Mouse (Mus musculus) thymus, adult 18-20 months (tissue): ENCODE data around the gene Gm11096.

Experiments
- DNase-seq, 2 experiments: peaks; one replicate each; pipeline ENCODE4 v3.0.0; 2022; ENCODE audit warnings: mixed read lengths in 2 of 2

Gm11096 gene

DNA sequence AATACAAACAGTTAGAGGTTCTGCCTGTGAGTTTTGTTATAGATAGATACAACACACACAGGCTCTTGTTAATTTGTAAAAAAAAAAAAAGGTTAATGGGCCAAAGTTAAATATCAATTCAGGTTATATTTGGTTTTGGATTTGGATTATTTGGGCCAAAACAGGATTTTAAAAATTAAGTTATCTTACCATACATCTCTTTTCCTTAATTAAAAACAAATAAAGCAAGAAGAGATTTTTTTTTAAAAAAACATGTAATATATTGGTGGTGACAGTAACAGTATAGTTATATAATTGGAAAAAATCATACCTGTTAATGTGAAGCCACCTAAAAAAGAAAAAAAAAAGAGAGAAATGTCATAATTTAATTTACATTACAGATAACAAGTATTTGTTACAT is at the start of gene Gm11096:
TSS of gene Gm11096 (plus strand) at position 301 of the 400 bp plus-strand sequence.
- no peak for DNase-seq

DNA sequence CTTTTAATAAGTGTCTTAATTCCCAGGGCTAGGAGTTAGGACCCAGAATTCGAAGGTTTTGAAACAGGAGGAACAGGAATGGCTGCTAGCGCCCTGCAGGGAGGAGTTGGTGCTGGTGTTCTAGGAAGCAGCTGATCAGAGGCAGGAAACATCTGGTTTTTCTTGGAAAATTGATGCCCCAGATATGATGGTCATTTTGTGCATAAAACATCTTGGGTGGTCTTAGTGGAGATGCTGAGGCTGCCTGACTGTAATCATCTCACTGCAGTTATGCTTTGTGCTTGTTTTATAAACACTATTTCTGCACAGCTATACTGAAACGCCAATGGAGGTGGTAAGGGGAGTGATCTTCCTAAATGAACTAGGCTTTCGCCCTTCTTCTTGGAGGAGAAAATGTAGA is 48.5 kb upstream of the Gm11096 start:
- DNase-seq = no peak

DNA sequence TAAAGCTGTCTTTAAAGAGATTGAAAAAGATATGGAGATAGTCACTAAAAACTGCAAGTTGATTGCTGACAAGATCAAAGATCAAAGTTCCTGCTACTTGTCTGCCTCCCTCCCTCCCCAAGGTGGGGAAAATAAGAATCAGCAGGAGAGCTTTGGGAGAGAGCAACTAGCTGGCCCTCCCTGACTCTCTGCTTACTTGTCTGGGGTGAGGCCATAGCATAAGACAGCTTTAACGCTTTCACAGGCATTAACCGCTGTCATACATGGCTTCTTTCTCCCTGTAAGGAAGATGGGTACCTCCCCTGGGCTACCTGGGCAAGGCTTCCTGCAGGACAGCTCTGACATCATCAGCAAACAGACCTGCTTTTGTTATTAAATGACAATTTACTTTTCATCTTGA is 47.4 kb upstream of the Gm11096 start:
- DNase-seq = no peak

DNA sequence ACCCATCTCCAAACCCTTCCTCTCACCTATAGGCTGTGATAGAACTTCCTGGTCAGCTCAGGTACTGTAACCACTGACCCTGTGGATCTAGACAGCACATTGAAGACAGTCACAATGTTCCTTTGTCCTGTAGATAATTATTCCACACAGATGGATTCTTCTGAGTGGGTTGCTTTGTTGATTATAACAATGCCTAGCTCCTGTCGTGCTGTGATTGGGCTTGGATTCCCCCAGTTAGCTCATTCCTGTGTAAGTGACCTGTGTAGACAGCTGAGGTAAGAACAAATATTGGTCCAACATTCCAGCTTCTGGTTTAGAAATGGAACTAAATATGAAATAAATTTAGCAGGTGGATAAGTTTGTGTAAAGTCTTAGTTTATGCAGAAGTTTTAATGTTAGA is 44.1 kb upstream of the Gm11096 start:
- DNase-seq = no peak

DNA sequence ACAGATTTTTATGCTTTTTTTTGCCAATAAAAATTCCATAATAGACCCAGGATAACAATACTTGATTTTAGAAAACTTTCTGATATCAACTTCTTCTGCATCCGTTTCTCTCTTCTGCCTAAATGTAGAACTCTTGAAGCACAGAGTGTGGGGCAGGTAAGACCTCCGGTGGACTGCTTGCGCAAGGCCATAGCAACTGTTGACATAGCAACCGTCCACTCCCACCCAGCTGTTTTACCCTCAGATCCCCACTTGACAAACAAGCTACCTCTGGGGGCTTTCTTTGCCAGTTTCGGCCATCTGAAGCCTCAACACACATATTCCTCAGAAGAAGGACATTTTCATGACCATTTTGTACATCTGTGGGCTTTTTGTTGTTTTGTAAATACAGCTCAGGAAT is 41.2 kb upstream of the Gm11096 start:
- DNase-seq = no peak

DNA sequence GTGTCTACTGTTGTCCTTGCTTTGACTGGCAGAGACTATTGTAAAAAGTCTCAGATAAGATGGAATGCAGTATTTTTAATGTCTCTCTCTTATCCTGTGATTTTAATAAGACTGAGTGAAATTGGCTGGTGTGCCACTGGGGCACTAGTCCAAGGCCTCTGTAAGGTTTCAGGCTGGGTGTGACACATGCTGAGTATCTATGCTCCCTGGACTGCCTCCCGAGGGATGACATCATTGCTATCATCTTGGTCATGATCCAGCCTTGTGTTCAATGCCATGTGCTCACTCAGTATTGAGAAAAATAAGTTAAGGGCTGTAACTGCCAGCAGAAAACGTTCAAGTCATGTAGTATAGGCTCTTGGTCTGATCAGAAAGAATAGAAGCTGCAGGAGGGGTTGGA is 38.9 kb upstream of the Gm11096 start:
- DNase-seq = no peak

DNA sequence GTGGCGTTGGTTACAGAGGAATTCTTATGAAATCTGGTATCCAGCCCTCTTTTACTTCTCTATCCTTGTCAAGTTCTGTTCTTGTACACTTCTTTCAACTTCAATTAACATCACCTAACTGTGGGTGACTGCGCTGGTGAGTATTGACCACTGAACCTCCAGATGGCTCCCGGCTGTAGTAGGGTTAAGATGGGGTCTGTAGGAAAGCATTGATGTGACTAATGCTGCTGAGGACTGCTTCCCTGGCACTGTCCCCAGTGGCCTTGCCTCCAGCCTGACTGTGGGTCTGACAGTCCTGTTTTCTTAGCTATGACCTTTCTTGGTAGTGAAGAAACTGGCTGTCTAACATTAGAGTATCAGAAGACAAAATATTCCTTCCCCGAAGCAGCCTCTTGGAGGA is 38.4 kb upstream of the Gm11096 start:
- no peak for DNase-seq

DNA sequence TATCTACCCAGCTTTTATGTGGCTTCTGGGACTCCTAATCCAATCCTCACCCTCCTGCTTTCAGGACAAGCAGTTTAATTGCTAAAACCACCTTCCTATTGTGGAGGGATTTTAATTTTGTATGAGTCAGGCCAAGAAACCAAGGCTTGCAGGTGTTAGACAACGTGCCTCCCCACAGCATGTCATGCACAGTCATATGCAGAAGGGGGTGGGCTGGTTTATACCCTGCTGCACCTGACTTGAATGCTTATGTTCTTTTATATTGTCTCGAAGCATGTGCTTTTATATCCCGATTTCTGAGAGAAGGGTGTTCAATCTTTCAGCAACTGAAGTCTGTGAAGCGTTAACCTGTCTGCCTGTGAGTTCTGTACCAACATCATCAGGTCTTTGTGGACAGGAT is 37.3 kb upstream of the Gm11096 start:
- no peak for DNase-seq

DNA sequence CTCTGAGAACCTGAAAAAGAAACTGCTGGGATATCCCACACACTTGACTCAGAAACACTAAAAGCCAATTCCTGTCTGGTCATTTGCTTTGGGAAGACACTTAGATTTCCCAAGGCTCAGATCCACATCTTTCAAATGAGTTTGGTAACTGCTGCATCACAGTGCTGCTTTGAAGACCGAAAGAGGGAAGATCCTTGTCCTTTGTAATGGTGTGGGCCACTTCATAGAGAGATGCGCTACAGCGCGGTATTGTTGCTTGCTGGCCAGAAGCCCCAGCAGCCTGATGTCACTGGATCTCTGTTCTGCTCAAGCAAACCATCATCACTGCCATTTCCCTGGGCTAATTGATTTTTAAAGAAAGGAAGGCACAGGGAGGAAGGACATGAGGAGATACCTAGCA is 28.8 kb upstream of the Gm11096 start:
- DNase-seq = no peak

DNA sequence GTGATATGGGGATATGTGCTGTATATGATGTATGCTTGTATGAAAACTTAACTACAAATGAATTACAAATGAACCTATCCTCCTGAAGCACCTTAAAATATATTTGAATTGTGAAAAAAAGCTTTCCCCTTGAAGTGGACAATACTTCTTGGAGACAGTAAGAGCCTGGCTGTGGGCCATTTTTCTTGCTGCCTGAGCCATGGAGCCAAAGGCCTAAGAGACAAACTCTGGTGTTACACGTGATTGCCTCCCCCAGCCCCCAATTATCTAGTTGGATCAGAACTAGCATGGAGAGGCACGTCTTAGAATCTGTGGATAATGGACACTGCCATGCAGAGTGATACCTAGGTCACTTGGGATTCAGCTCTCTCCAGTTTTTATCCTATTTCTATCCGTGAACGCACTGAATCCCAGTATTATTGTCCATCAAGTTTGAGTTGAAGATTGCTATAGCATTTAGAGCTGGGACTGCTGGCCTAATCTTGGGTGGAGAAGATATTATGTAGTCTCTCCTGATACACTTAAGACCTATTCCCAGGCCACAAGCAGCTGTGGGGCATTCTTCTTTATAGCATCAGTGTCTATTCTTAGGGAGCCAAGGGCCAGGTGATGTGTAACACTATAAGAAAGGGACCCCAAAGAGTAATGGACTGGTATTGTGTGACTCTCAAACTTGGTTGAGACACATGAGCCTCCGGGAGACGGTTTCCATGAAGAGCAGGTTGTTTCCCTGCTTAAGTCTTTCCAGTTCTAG is 25.0 kb upstream of the Gm11096 start:
- no peak for DNase-seq

DNA sequence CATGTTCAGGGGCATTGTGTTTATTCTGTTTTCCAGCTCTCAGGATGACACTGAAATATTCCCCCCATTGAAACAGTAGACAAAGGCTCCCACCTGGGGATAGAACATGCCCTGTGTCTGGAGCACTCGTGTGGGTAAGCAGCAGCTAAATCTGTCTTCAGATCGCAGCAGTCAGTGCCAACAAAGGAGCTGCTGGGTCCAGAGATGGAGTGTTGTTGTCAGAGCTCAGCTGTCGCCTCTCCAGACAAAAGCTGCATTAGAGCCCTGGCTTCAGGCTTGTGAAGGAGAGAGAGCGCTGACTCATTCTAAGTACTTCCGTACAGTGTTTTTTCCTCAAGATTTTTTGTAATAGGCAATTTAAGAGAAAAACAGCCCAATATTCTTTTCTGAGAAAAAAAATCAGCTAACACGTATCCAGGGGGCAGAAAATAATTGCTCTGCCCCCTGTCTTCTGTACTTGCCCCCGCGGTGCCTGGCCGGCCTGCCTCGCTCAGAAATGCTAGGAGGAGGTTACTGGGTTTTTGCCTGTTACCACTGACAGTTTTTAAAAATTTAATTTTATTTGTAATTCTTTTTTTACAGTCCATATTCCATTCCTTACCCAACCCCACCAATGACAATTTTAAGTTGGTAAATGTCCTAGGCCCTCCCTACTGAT is 21.6 kb upstream of the Gm11096 start:
- DNase-seq = no peak

DNA sequence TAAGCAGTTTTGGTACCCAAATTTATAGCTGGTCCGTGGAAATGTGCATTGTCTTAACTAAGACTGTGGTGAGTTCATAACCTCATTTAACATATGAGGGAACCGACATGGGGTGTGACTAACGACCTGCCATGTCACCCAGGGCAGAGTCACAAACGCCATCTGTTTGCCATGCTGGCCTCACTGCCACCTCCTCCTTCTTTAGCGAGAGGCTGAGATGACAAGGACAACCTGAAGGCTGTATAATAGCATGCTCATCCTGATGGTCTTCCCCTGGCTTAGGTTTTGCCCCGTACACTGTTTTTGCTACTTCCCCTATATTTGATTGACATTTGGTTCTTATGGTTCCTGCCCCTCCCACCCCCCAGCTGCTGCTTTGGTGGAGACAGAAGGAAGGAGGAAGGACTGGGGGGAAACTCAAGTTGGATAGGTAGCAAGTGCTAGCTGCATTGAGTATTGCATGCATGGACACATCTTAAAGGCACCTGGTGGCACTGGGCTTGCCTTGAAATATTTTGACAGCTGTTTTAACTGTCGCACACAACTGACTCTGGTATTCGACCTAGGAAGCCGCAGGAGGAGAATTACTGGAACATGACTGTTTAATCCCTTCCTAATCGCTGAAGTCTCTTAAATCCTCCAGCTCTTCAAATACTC is 17.2 kb upstream of the Gm11096 start:
- DNase-seq = no peak

DNA sequence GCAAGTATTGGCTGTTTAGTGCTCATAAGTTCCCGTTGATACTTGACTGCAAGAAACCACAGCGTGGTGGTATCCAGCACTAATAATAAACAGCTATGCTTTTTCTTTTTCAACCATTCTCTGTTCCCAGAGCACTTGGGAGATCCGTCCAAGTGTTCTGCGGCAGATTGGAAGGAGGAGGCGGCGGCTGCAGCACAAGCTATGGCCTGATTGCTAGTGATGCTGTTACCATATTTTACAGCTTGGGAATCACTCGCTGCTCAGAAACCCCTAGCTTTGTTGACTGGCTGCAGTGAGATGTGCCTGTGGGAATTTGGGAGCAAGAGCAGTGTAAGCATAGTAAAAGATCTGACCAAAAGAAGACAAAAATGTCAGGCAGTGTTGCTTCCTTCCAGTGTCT is 14.3 kb upstream of the Gm11096 start:
- DNase-seq = no peak

DNA sequence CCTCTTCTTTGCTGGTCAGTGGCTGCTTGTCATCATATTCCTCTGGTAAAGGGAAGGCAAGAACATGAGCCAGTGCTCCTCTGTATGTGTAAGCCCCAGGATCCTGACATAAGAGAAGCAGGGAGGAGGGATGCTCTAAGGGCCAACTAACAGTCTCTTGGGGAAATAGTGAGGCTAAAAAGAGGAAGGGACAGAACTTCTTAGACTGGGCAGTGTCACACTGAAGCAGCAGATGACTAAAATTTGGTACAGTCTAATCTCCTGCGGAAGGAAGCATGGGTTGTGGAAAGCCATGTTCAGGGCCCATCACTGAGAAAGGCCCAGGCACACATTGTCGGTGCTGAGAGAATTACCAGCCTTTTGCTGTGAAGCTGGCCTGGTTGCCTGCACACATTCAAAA is 8.8 kb upstream of the Gm11096 start:
- DNase-seq = no peak

DNA sequence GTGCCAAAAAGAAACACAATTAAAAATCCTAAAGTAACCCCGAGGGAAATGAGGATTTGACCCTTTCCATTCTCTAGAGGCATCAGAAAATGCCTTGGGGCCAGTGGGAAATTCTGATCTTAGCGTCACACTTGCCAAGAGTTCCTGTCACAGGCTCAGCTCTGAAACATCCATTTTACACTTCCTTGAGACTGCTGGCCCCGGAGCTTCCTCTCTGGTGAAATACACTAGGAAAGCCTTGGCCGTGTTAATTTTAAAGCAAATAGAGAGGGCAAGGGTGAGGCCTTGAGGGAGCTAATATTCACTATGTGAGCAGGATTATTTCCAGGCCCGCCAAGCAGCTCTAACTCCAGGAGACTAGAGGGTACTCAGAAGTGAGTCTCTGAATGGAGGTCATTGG is 8.4 kb upstream of the Gm11096 start:
- no peak for DNase-seq

DNA sequence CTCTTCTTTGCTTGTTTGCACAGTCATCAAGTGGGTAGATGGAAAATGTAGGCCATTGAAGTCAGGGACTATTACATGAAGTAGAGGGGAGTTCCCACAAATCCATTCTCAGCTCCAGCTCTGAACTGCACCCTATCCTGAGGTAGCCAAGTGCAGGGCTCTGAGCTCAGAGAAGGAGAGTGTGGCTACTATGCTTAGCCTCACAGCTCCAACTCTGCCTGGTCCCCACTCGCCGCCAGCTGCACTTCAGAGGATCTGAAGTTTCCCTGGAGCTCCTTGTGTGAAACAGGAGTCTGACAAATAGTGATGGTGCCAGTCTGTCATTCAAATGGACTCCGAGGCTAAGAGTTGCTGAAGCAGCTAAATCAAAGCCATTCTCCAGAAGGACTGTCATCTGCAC is 13.7 kb downstream of the Gm11096 start:
- DNase-seq = no peak

DNA sequence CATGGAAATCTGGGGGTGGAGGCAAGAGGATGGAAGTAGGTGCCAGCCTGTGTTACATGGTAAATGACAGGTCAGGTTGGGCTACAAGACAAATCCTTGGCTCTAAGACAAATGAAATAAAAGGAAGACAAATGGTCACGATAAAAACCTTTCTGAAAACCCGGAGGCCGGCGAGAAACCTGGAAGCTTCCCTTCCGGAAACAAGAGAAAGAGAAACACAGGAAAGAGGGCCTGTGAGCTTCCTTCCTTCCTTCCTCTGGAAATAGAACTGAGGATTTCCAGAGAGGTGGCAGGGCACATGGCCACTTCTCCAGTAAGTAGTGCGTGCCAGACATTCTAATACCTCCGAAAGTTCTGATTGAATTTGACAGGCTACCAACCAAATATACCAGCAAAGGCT is 14.4 kb downstream of the Gm11096 start:
- DNase-seq = no peak

DNA sequence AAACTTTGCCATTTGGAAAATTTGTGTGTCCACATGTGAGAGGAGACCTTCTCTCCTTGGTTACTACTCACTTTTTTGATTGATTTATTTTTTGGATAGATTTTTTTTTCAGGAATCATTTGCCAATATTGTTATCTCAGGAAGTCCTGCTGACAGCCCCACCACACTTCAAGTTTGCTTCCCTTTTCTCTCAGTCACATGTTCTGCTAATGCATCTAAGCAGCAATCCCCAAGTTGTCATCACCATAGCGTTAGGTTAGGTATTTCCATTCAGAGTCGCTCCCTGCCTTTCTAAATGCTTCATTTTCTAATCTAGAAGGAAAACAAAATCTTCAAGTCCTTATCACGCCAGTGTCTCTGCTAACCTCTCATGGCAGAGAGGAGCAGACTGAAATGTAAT is 17.8 kb downstream of the Gm11096 start:
- DNase-seq = no peak

DNA sequence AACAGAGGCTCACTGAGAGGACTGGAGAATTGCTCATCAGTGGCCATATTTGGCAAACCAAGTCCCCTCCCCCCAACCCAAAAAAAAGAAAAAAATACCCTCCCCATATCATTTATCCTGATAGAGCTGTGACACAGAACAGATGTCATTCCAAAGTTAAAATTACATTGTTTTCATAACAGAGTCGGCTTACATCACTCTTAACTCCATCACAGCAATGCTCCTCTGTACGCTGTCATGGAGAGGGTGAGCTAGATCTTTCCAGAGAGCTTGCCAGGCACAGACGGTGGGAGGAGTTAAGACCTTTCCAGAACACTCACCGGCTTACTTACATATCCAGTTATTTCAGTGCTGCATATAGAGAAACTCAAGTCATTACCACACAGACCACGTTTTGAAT is 27.4 kb downstream of the Gm11096 start:
- DNase-seq = no peak

DNA sequence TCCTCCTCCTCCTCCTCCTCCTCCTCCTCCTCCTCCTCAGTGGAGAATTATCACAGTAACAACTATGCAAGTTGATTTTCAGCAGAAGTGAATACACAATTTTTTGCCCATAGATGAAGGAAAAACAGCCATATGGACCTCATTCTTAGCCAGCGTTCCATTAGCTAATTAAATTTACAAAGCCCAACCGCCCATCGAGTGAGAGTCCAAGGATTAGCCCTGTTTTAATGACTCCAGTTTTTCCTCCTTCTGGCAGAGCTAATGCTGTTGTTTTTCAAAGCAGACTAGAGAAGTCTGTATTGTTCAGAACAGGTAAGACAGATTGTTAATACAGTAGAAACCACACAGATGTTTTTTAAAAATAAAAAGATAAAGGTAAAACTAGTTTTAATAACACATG is 31.8 kb downstream of the Gm11096 start:
- DNase-seq = no peak

DNA sequence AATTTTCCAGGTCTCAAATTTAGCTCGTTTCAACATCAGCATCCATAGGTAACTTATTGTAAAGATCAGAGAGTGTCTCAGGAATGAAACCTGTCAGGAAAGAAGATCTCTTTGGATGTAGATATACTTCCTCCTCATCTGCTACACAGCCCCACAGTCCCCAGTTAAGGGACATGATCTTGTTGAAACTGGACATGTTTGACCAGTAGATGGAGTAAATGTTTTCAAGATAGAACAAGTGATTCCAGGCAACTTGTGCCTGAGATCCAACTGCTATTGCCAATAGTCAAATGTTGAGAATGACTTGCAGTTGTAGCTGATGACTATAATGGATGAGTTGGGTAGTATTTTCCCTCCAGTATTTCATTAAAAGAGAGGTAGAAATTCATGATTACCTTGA is 35.9 kb downstream of the Gm11096 start:
- no peak for DNase-seq

DNA sequence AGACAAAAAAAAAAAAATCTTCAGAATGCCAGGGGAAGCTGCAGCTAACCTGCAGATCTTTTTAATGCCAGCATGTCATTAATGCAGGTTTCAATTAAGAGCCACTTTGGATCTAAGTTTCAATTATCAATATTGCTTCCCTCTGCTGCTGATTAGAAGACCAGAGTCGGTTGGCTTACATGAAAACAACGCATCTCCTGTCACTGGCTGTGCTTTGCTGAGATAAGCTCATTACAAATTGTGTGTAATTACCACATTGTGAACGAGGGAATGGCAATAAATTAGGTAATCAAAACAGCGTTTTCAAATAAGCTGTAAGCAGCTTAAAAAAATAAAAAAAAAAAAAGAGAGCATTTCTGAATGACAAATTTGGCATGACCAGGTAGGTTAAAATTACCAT is 38.2 kb downstream of the Gm11096 start:
- no peak for DNase-seq

DNA sequence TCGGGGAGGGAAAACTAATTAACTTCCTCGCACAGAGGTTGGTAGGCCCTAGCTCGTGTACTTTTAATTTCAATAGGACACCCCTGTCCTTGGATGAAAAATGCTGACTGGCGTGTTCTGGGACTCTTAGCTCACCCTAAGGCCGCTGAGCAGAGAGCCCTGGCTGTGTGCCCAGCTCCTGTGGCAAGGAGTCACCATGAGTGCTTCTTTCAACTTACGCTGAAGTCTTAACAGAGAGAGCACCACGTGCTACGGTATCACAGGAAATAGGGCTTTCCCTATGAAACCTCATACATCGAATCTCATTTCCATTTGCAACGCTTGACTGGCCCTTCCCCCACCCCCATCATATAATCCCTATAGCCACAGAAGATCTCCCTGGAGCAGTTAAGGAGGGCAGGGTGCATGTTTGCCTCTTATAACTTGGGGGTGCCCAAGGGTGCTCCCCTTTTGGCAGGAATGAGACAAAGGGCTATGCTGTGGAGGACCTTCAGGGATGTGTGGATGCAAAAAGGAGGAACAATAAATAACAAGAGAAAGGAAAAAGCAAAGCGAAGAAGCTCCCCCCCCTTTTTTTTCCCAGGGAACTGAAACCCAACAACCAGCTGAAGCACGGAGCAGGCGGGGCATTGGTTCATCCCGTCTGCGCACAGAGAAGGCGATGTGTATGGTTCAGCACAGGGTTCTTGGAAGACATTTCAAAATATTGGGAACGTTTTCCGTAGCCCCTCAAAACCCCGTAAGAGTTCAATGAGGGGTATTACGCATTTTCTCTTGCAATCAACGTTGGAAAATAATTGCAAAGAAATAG is 39.0 kb downstream of the Gm11096 start:
- peak; percentile 3 to 7 for DNase-seq
